Mouse (Mus musculus) cerebellum, postnatal 25 days (tissue): Measurements from ENCODE around the gene Spcs3.
"Not testable (repeated sequence)": the region's sequence is repeated elsewhere in the genome, so short reads cannot be mapped to it uniquely, and the experiment has no call there.

Experiments used
- DNase-seq, 2 experiments: peaks; one replicate each; pipeline ENCODE4 v3.0.0; 2021; ENCODE audit warnings: mixed read lengths in 2 of 2

The Spcs3 gene

GRCm38 (mm10) chr8:54529382-54530296 lies at the start of gene Spcs3, which contains the start of gene Asb5:
TSS of gene Spcs3 (minus strand) at chr8:54529998.
TSS of gene Asb5 (plus strand) at chr8:54529580.
- DNase-seq = peak; percentile 97 to 99

DNA sequence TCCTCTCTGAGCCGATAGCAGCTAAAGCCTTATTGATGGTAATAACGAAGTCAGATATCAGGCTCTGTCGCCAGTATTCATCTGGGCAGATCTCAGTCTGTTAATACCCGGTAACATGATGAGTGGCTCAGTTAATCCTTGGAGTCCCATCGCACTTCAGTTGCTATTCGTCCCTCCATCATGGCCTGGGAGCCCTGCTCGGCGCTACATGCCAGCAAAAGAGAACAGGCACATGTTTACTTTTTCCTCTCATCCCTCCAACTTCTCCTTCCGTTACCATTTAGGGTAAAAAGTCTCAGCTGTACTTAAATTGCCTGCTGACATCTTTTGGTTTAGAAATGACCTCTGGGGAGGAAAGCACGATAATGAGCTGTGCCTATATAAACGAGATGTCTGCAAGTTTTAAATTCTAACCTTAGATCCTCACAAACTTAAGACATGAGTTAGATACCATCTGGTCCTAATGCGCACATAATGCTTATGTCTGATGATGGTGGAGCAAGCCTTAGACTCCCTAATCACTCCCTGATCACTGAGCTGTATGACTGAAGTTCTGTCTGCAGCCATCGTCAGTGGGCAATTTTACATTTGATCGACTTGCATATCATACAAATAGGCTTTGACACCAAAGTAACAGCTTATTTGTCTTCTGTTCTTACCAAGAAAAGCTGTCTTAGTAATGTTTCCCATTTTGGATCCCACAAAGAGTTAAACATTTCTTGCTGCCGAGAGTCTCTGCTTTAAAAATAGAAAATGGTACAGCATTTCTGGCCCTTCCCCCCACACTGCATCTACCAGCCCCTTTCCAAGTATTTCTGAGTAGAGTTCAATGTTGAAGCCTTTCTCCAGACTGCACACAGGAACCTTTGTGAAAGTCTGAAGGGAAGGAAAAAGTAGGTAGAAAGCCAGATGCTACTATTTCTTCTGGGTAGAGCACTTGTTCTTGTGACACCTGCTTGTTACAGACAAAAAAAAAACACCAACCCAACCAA lies 41.1 kb upstream of the Spcs3 start:
- DNase-seq = no peak

DNA sequence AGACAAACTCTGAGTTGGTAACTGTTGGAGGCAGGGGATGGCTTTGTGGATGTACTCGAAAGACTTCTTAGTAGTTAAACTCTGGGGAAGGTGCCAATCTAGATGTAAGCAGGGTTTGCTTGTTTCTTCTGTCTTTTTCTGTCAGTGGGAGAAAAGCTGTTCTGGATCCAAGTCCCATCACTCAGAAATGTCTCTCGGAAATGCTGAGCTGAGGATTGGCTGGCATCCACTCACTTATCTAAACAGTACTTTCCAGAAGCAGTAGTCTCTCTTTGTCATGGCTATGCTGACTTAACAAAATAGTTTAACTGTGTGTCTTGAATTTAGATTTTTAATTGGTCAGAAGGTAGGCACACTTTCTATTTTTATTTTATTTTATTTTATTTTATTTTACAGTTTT lies 37.4 kb upstream of the Spcs3 start:
- no peak for DNase-seq

DNA sequence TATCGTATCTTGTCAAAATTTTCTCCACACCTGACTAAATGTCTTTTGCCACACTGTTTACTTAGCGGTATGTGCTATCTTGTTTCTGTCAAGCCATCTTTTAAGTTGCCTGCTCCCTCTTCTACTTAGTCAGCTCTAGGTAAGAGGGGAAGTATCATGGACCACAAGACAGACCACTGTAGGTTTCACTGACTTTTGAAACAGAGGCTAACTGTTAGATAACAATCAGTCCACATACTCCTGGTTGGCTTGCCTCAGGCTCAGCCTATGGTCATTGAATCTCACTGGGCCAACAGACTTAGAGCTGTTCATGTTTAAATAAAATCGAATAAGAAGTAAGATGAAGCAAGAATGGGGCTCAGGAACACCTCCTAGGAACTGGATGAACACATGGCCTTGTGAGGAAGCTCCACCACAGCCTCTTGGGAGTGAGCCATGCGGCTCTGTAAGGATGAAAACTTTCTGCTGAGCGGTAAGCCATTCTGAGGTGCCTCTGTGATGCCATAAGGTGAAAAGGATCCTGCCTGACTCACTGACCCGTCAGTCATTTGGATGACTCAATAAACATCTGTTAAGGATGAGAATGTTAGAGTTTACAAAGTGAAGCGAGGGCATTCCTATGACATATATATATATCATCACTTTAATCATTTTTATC lies 35.9 kb upstream of the Spcs3 start:
- no peak for DNase-seq

GRCm38 (mm10) chr8:54565181-54565580 lies 35.4 kb upstream of the Spcs3 start:
- DNase-seq = no peak

GRCm38 (mm10) chr8:54562137-54562536 lies 32.3 kb upstream of the Spcs3 start:
- no peak for DNase-seq

DNA sequence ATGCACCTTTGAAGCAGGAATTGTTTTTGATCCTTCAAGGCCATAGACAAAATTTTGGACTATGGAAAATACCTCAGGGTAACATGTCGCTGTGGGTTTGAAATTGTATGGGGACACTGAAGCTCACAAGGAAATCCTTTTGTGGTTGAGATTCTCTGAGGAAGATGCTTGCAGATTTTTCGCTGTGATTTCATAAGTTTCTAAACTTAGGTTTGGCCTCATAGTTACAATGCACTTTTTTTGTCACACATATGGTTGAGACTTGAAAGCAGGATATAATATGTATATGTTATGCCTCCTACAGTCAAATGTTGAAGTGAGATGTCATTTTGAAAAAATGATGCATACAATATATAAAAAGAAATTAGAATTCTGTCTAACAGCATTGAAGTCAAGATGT lies 25.1 kb upstream of the Spcs3 start:
- DNase-seq = no peak

DNA sequence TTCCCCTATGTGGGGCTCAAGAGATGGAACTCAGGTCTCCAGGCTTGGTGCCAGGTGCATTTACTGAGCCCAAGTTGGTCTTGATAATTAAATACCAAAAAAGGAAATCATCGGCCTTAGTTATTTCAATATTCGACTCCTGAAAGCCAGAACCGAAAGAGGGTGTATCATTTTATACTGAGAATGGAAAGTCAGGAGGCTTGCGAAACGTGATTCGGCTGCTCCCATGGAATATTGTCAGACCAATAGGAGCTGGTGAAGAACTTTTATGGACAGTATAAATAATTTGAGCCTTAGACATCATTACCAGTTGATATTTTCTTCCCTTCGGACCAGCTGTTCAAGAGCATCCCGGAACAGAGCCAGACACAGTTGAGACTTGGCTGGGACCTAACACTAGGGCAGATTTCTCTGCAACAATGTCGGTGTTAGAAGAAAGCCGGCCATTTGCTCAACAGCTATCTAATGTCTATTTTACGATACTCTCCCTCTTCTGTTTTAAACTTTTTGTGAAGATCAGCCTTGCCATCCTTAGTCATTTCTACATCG lies 20.3 kb upstream of the Spcs3 start:
- no peak for DNase-seq

DNA sequence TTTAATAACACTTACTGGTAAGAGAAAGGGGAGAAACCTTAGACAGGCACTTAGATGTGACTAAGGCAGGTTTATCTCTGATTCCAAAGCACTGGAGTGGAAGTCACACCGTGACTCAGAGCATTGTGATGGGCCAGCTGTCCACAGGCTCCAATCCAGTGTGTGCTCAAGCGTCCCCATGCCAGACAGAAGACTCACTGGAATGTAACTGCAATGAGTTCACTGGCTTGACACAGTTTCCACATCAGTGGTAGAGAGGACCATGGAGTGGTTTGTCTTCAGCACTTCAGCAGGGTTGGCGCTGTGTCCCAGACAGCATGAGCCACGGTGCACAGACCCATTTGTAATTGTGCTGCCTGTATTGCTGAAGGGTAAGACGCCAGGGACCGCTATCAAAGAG lies 18.6 kb upstream of the Spcs3 start:
- DNase-seq = peak; percentile 22 to 43

DNA sequence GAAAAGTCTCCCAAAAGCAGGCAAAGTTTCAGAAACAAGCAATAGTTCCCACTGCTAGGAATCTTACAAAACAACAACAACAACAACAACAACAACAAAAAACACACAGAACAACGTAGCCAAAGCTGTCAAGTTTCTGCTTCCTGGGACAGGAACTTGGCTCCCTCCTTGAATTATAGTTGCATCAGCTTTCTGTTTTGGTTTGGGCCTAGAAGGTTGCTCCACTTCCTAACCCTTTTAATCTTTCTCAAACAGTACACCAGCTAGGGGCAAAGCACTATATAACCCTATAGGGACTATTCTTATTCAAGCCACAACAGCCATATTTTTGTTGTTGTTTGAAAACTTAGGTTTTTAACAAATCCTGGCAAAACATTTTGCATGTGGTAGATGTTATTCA lies 11.5 kb upstream of the Spcs3 start:
- DNase-seq = no peak

DNA sequence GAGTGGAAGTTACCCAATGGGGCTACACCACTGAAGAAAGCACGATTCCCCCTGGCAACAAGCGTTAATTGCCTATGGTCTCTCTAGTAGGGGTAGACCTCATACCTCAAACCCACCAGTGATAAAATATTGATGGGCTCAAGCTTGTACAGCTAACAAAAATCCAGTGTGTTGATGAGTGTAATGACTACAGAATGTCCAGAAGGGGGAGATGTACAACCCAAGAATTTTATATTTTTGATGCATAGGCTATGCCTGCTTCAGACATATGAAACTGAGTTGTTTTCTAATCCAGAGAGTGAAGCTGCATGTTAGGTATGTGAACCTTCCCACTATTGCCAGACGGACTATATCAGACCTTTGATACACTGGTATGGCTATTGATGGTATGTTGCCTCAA lies 7.5 kb upstream of the Spcs3 start:
- DNase-seq = no peak

DNA sequence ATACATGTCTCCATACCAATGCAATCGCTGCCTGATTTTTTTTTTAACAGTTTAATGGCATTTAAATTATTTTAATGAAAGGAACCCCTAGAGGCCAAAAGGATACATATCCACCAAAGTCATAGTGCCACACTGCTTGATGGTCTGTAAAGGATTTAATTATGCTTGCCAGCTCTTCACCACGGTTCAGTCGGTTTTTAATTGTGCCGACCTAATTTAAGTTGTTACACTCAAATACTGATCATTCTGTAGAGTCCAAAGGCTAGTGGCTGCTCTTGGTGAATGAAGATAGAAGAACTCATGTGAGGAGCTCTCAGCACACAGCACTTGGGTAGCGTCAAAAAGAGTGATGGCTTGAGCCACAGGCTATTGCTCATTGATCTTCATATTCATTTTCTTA lies 5.4 kb upstream of the Spcs3 start:
- DNase-seq = no peak

DNA sequence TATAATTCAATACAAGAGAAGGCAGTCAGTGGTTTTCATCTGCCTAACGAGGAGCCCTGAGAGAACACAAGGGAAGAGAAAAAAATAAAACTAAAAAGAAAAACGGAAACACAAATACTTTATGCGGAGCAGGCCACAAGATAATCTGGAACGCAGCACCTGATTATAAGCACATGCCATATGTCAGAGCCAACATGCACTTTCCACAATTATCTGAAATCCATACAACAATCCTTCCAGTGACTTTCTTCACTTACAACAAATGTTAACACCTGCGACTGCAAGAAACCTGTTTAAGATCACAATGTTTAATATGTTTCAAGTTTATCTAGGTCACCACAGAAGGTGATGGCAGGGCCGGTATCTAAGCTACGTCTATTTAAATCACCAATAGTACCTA lies 1.2 kb downstream of the Spcs3 start:
- DNase-seq = no peak

GRCm38 (mm10) chr8:54526700-54527099 lies 3.1 kb downstream of the Spcs3 start:
- no peak for DNase-seq

DNA sequence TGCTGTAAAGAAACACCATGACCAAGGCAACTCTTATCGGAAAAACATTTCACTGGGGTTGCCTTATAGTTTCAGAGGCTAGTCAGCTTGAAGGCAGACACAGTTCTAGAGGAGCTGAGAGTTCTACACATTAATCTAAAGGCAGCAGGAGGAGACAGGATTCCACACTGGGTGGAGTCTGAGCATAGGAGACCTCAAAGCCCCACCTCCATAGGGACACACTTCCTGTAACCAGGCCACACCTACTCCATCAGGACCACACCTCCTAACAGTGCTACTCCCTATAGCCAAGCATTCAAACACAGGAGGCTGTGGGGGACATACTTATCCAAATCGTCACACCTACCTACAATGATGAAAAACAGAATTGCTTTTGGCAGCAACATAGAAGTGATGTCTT lies 4.2 kb downstream of the Spcs3 start:
- DNase-seq = no peak

DNA sequence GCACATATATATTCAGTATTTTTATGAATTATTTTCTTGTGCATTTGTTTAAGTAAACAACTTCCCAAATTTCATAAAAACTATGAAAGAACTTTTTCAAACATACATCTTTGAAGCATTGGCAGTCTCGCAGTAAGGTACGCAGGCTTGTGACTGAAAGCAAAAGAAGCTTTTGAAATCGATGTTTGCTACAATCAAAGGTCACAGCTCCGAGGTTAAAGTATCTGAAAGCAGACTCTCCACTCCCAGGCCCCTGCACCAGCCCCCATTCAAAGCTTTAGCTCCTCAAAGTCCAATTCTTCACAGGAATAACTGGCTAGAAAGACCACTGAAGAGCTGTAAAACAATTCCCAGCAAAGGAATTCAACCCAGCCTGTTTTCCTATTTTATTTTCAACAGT lies 9.3 kb downstream of the Spcs3 start:
- DNase-seq = no peak

GRCm38 (mm10) chr8:54518756-54519460 lies 10.9 kb downstream of the Spcs3 start:
- no peak for DNase-seq

- DNase-seq = not testable (repeated sequence)
These were observed 17.6 kb downstream of the Spcs3 start for GRCm38 (mm10) chr8:54512200-54512599.

DNA sequence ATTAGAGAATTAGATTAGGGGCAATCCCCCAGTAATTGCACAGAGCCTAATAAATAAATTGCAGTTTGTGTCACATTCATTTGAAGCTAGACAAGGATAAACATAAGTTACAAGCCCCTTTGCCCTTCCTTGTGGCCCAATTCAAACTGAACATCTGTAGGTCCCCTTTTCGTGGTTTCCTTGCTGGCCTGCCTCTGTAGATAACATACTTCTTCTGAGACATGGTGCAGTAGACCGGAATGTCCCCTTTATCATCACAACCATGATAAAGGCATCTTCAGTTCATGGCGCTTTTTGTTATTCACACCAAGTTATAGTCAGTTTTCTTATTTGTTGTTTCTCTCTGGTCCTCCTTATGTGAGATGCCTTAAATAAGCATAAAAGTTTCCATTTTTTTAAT lies 18.0 kb downstream of the Spcs3 start:
- DNase-seq = no peak

DNA sequence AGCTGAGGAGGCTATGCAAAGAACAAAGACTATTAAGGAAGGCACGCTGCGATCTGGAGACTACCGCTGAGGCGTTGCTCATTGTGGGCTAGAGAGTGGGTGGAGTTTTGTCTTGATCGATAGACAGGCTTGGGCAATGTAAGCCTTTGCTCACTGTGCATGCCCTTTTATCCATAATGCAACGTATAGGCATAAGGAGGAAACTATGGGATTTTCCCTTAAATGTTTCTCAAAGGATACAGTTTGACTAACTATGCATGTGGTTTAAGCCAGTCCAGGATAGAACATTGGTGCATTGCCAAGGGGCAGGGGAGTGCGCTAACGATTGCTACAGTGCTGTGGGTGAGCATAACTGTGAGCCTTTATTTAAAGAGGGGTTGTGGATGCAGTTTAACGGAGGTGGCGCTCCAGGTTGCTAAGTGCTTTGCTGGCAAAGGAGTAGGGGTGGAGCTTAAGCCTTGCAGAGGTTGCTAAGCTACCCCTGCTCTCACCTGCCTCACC lies 20.5 kb downstream of the Spcs3 start:
- DNase-seq = peak in 1 of 2 experiments; percentile 20

DNA sequence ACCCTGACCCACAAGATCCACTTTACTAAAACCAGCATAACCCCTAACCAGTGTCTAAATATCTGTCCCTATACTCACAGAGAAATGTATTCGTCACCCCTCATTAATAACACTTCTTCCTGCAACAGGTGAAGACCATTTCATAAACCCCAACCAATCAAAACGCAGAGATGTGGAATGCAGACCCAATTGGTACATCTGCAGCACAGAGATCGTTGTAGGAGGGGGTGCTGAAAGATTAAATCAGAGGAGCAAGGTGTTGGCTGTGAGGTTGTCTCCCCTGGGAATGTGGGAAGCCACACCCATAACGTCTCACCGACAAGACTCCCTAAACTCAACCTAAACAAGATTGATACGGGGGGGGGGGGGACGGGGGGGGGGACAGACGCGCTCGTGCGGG lies 21.0 kb downstream of the Spcs3 start:
- DNase-seq = no peak

GRCm38 (mm10) chr8:54508096-54508456 lies 21.7 kb downstream of the Spcs3 start:
- DNase-seq = no peak
